Mouse (Mus musculus) liver, adult 2 months (tissue): ENCODE data around the gene Gstm3.

Source experiments
- CTCF ChIP-seq: fragments of 200-500 bp; IDR thresholded peaks from 2 replicates; pipeline ENCODE4 v1.5.1; 2011; ENCODE audit warnings: low read depth, low read length, control low read depth
- POLR2A ChIP-seq: fragments of 200-500 bp; IDR thresholded peaks from 2 replicates; pipeline ENCODE4 v1.6.1; 2011; ENCODE audit warnings: low read length, control low read depth; ENCODE audit not compliant: insufficient read depth; ENCODE audit errors: extremely low read depth

GRCm38 (mm10) chr3:107986041-107986562 lies 17.0 kb upstream of the Gstm3 start, which contains the start of gene Gstm2:
- TF ChIP-seq CTCF, result no peak
- no peak for TF ChIP-seq POLR2A
